Mouse (Mus musculus) myocyte (in vitro differentiated cells): ENCODE measurements around the gene Ccdc36.

Source experiments
- MAX ChIP-seq: IDR thresholded peaks from one replicate; pipeline ENCODE4 v1.6.1; 2011; ENCODE audit warnings: low read depth, mild to moderate bottlenecking, control low read depth
- POLR2A ChIP-seq: IDR thresholded peaks from one replicate; pipeline ENCODE4 v1.6.1; 2011; ENCODE audit warnings: low read depth, mild to moderate bottlenecking, control low read depth, moderate library complexity; ENCODE audit not compliant: insufficient read length
- SRF ChIP-seq: IDR thresholded peaks from one replicate; pipeline ENCODE4 v1.6.1; 2011; ENCODE audit warnings: low read depth; ENCODE audit not compliant: control insufficient read depth, insufficient read length
- TCF12 ChIP-seq: IDR thresholded peaks from one replicate; pipeline ENCODE4 v1.6.1; 2011; ENCODE audit warnings: mild to moderate bottlenecking, control low read depth; ENCODE audit not compliant: poor library complexity, insufficient read depth, severe bottlenecking
- USF1 ChIP-seq: IDR thresholded peaks from one replicate; pipeline ENCODE4 v1.6.1; 2011; ENCODE audit warnings: low read depth, mild to moderate bottlenecking, control low read depth, moderate library complexity

GRCm38 (mm10) chr9:108469430-108469829 lies 41.1 kb upstream of the Ccdc36 start:
- TF ChIP-seq POLR2A (no peak), MAX (no peak), TCF12 (no peak), SRF (no peak), USF1 (no peak)
